Mouse (Mus musculus): ENCODE measurements at regions not wholly inside any gene's neighbourhood (a gene's known extent, or its start where the extent isn't known, plus 50 kb on each side); places are given as distances from the start of the nearest gene placed in this dataset.

GRCm38 (mm10) chr7:137748936-137749335 lies 311.5 kb downstream of the Glrx3 start:
- ATAC-seq (ENCODE audit: low TSS enrichment): no peak

- no peak for ATAC-seq (ENCODE audit: low TSS enrichment)
These were observed 313.3 kb downstream of the Glrx3 start for GRCm38 (mm10) chr7:137750741-137751140.

GRCm38 (mm10) chr7:137751151-137751859 lies 313.9 kb downstream of the Glrx3 start:
- ATAC-seq (ENCODE audit: low TSS enrichment): no peak

- ATAC-seq (ENCODE audit: low TSS enrichment): no peak
These were observed 328.5 kb downstream of the Glrx3 start for GRCm38 (mm10) chr7:137765961-137766360.

- ATAC-seq (ENCODE audit: low TSS enrichment): no peak
These were observed 329.3 kb downstream of the Glrx3 start for GRCm38 (mm10) chr7:137766721-137767120.

GRCm38 (mm10) chr7:137773051-137773964 lies 335.9 kb downstream of the Glrx3 start:
- ATAC-seq (ENCODE audit: low TSS enrichment): no peak

GRCm38 (mm10) chr7:137773965-137774310 lies 336.5 kb downstream of the Glrx3 start:
- no peak for ATAC-seq (ENCODE audit: low TSS enrichment)

GRCm38 (mm10) chr7:137783954-137784353 lies 346.5 kb downstream of the Glrx3 start:
- ATAC-seq (ENCODE audit: low TSS enrichment): no peak

GRCm38 (mm10) chr7:137805361-137805760 lies 367.9 kb downstream of the Glrx3 start:
- no peak for ATAC-seq (ENCODE audit: low TSS enrichment)

GRCm38 (mm10) chr7:137812839-137813238 lies 375.4 kb downstream of the Glrx3 start:
- peak; percentile 55; the same call in 1 of the 2 replicates for ATAC-seq (ENCODE audit: low TSS enrichment)

GRCm38 (mm10) chr7:137840520-137840919 lies 403.1 kb downstream of the Glrx3 start:
- ATAC-seq (ENCODE audit: low TSS enrichment): no peak

- no peak for ATAC-seq (ENCODE audit: low TSS enrichment)
These were observed 403.6 kb downstream of the Glrx3 start for GRCm38 (mm10) chr7:137841044-137841443.

GRCm38 (mm10) chr7:137841456-137842100 lies 404.2 kb downstream of the Glrx3 start:
- ATAC-seq (ENCODE audit: low TSS enrichment): no peak

- no peak for ATAC-seq (ENCODE audit: low TSS enrichment)
These were observed 410.4 kb downstream of the Glrx3 start for GRCm38 (mm10) chr7:137847856-137848255.

- ATAC-seq (ENCODE audit: low TSS enrichment): no peak
These were observed 413.6 kb downstream of the Glrx3 start for GRCm38 (mm10) chr7:137851061-137851460.

- ATAC-seq (ENCODE audit: low TSS enrichment): no peak
These were observed 422.3 kb downstream of the Glrx3 start for GRCm38 (mm10) chr7:137859681-137860080.

- no peak for ATAC-seq (ENCODE audit: low TSS enrichment)
These were observed 423.1 kb downstream of the Glrx3 start for GRCm38 (mm10) chr7:137860520-137860919.

- no peak for ATAC-seq (ENCODE audit: low TSS enrichment)
These were observed 427.5 kb downstream of the Glrx3 start for GRCm38 (mm10) chr7:137864912-137865311.

- no peak for ATAC-seq (ENCODE audit: low TSS enrichment)
These were observed 428.0 kb downstream of the Glrx3 start for GRCm38 (mm10) chr7:137865457-137865856.

GRCm38 (mm10) chr7:137866880-137867279 lies 429.5 kb downstream of the Glrx3 start:
- ATAC-seq (ENCODE audit: low TSS enrichment): no peak

GRCm38 (mm10) chr7:137868501-137868900 lies 431.1 kb downstream of the Glrx3 start:
- no peak for ATAC-seq (ENCODE audit: low TSS enrichment)

GRCm38 (mm10) chr7:137875306-137875705 lies 437.9 kb downstream of the Glrx3 start:
- ATAC-seq (ENCODE audit: low TSS enrichment): no peak
